Mouse (Mus musculus) hematopoietic stem cell, adult 5-6 weeks (primary cell): ENCODE results near the gene Tanc1. TPM values are rescaled to one million over a fixed set of nuclear protein-coding genes. Genes with fewer than 3 reads are reported as not detected.

ENCODE experiments used
- ATAC-seq, 2 experiments: fragments of 125-278 bp in 1 of 2; replicated peaks in 1 of 2; 2 replicates each; pipeline ENCODE4 v1.8.0; 2016 to 2017; ENCODE audit warnings: inconsistent platforms in 2 of 2, mild to moderate bottlenecking in 2 of 2, moderate number of reproducible peaks in 2 of 2, low read depth in 1 of 2, moderate TSS enrichment in 1 of 2; ENCODE audit not compliant: low FRiP score in 2 of 2, poor library complexity in 2 of 2, severe bottlenecking in 2 of 2, insufficient read depth in 1 of 2, low TSS enrichment in 1 of 2
- total RNA-seq: library from RNA; stranded (forward); fragments of 172-1452, 232-1000 nt; gene quantifications from 2 replicates; pipeline ENCODE4 v1.2.3, GENCODE M21; 2017

Tanc1 gene
- total RNA-seq, 1 experiment from 2014 or later, result 11.0 TPM

DNA sequence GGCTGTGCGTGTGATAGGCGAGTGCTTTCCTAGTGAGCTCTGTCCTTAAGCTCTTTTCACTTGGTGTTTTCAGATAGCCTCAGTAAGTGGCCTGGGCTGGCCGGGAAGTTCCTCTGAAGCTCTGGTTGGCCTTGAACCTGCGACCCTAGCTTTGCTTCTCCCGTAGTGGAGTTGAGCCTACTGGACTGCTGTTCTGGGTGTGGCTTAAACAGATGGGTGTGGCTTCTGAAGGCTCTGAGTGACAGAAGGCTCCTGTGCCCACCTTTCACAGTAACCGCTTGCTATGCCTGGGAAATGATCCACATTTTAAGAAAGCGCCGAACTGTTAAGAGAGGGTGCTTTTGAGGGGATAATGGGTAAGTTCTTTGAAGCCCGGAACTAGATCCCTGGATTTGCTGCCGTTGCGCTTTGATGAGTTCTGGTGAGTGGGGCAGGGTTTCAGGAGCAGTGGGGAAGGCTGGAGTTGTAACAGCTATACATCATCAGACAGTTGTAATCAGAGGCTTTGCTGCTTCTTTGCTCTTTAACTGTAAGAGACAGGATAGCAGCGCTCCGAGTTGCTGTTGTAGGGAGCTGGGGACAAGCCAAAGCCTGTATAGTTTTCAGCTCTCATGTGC, 144.4 kb downstream of the Tanc1 start:
- no peak for ATAC-seq

GRCm38 (mm10) chr2:59757015-59757414, 145.2 kb downstream of the Tanc1 start:
- ATAC-seq, result 0 out of 4 replicates have a peak, but pooled peaks of 1 of the 2 experiments have one; percentile 12

- no peak for ATAC-seq
Measured at GRCm38 (mm10) chr2:59758139-59758918, 146.5 kb downstream of the Tanc1 start.

DNA sequence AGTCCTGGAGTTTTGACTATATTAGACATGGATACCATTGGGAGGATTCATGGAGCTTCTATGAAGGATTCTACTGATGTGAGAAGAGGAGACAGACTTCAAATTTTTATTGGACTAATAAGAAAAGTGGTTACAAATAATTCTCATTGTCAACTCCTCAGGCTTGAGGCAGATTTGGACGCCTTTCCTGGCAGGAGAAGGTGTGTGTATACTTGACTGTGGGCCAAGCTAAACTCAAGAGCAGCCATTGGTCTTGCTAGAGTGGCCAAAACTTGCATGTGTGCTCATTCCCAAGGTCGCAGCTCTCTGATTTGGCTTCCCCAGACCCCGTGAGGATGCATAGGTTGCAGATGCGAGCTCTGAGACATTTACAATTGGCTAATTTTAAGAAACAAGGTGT, 148.9 kb downstream of the Tanc1 start:
- ATAC-seq, result no peak

- no peak for ATAC-seq
Measured at GRCm38 (mm10) chr2:59761183-59761582, 149.3 kb downstream of the Tanc1 start.

DNA sequence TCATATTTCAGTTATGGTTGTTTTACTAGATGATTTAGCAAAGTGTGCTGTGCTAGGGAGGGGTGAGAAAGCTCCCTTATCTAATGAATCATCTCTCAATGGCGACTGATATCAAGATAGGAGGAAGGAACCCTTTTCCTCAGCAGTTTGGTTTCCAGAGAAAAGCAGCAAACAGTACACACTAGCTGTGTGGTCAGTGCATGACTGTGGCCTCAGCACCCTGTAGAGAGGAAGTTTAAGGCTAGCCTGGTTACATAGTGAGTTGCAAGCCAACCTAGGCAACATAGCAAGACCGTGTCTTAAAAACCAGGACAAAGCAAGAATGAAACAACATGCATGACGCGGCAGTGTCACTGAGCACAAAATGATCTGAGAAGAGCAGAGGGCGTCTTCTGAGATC, 150.4 kb downstream of the Tanc1 start:
- peak; percentile 27 to 39; a peak in 1 of 4 replicates for ATAC-seq

GRCm38 (mm10) chr2:59765671-59766070, 153.8 kb downstream of the Tanc1 start:
- ATAC-seq, result no peak

GRCm38 (mm10) chr2:59767893-59768292, 156.1 kb downstream of the Tanc1 start:
- ATAC-seq, result no peak; a peak in 1 of 4 replicates

DNA sequence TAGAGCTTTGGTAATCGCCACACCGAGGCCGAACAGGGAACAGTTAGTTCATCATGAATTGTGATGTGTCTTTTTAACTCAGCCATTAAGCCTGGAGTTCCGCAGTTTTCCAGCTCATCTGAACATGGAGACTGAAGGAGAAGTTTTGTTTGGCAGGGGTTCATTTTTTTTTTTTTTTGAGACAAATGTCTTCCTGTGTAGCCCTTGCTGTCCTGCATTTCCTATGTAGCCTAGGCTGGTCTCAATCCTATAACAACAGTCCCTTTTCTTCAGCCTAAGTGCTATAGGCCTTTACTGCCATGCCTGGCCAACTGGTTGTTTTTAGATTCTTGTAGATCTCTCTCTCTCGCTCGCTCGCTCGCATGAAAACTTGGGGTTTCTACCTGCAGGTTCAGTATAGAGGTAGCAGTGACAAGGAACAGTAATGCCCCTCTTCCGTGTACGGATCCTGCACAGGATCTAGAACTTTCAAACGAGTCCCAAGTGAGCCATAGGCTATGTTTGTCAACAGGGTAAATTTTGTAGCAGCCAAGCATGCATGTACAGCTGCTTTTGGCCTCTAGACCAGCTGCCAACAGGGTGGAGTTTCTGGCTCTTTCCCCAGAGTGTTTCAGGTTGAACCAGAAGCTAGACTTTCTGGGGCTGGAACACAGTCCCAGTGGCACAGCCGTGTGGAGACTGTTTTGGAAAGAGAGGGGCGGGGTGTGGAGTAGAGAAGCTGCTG, 157.0 kb downstream of the Tanc1 start:
- ATAC-seq, result no peak

GRCm38 (mm10) chr2:59769385-59769735, 157.5 kb downstream of the Tanc1 start:
- ATAC-seq, result no peak

- ATAC-seq, result no peak; a peak in 1 of 4 replicates
Measured at GRCm38 (mm10) chr2:59771708-59772107, 159.9 kb downstream of the Tanc1 start.

DNA sequence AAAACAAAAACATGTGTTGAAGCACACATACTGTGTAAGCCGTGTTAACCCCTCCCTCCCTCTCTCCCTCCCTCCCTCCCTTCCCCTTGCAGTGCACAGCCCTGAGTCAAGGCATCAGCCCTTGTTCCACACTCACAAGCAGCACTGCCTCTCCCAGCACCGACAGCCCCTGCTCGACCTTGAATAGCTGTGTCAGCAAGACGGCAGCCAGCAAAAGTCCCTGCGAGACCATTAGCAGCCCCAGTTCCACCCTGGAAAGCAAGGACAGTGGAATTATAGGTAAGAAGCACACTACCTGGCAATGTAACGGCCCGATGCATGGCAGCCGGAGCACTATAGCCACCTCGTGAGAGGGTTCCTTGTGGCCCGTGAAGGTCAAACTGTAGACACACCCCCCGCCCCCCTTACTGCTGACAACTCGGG, 160.4 kb downstream of the Tanc1 start:
- ATAC-seq, result no peak

DNA sequence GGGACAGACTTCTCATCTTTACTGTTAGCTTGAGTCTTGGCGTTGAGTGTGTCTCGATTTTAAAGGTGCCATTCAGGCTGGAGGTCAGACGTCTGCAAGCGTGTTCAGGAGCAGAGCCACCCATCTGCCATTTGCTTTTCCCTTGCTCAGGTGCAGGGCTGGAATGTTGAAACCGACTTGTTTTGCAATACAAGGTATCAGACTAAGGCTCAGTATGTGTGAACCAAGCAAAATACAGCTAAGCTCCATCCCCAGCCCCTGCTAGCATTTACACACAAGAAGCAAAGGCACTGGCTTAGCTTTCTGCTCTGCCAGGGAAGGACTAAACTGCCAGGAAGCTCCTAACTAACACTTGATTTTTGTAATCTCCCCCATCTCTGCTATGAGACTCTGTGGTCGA, 162.5 kb downstream of the Tanc1 start:
- ATAC-seq, result no peak

DNA sequence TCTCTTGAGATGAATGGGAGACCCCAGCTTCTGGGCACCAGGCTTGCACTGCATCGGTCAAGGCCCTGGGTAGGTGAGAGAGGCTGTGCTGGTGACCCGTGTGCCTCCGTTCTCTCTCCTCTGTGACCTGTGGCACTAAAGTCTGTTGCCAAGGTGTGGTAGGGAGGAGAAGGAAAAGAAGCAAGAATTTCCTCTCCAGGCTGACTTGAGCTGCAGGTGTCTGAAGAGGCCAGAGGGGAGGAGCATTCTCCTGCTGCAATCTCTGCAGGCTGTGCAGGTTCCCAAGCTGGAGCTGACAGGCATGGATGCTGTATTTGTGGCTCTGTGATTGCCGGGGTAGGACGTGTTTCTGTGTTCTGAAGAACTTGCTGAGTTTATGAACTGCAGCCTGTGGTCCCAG, 163.3 kb downstream of the Tanc1 start:
- ATAC-seq, result no peak

DNA sequence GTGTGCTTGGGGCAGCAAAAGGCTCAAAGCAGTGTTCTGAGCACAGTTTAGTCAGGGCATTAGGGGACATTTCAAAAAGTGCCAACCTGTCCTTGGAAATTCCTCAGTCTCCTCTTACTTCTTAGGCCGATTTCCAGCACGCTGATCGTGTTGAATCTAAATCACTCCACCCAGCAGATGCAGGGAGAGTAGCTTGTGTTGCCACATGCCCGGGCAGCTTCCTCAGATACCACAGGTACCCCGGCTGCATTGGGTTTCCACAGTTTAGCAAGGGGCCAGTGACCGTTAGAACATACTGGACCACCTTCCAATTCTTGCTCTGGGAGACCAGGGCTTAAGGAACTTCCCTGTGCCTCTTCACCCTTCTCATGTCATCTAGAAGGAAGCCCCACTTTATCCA, 164.0 kb downstream of the Tanc1 start:
- ATAC-seq, result no peak

DNA sequence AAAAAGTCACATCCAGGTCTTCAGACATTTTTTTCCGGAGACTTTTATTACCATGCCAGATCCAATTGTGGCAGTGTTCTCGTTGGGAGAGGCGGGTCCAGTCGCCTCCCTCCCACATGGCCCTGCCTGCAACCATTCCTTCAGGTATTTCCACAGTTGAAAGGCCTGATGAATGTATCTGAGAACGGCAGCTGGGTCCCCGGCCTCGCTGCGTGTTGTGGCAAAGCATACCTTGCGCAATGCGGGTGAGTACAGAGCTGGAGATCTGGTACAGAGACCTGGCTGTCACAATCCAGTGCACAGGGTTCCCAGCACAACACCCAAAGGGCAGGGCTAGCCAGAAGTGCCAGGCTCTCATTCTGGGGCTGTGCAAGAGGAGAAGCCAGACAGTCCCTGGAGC, 167.5 kb downstream of the Tanc1 start:
- peak in 1 of 2 experiments; percentile 54; a peak in 1 of 4 replicates for ATAC-seq

GRCm38 (mm10) chr2:59780240-59780639, 168.4 kb downstream of the Tanc1 start:
- no peak for ATAC-seq
